Mouse (Mus musculus) embryonic facial prominence, embryonic 12.5 days (tissue): ENCODE results near the gene Gm3095. TPM values are rescaled to one million over a fixed set of nuclear protein-coding genes. Genes with fewer than 3 reads are reported as not detected.
"Not testable (repeated sequence)": the region's sequence is repeated elsewhere in the genome, so short reads cannot be mapped to it uniquely, and the experiment has no call there.

Experiments
- ATAC-seq: fragments of 200-750 bp; cut with Nextera tagmentation; 2 replicates; pipeline ENCODE4 v1.8.0; 2017; ENCODE audit not compliant: insufficient number of reproducible peaks, insufficient read depth, low FRiP score, low TSS enrichment
- H3K27ac ChIP-seq: fragments of 300-500 bp; sonication (generic); 2 replicates; pipeline ENCODE4 v1.5.1; 2016; ENCODE audit warnings: mild to moderate bottlenecking
- H3K27me3 ChIP-seq: fragments of 300-500 bp; sonication (generic); 2 replicates; pipeline ENCODE4 v1.6.1; 2016; ENCODE audit warnings: mild to moderate bottlenecking, moderate library complexity
- H3K36me3 ChIP-seq: fragments of 300-500 bp; sonication (generic); 2 replicates; pipeline ENCODE4 v1.6.1; 2016; ENCODE audit warnings: mild to moderate bottlenecking
- H3K4me1 ChIP-seq: fragments of 300-500 bp; sonication (generic); 2 replicates; pipeline ENCODE4 v1.6.1; 2016
- H3K4me2 ChIP-seq: fragments of 300-500 bp; sonication (generic); replicated peaks from 2 replicates; pipeline ENCODE4 v1.6.1; 2016; ENCODE audit warnings: mild to moderate bottlenecking, moderate library complexity
- H3K4me3 ChIP-seq: fragments of 300-500 bp; sonication (generic); 2 replicates; pipeline ENCODE4 v1.5.1; 2016; ENCODE audit warnings: mild to moderate bottlenecking
- H3K9ac ChIP-seq: fragments of 300-500 bp; sonication (generic); 2 replicates; pipeline ENCODE4 v1.6.1; 2016; ENCODE audit warnings: mild to moderate bottlenecking, moderate library complexity
- H3K9me3 ChIP-seq: fragments of 300-500 bp; sonication (generic); 2 replicates; pipeline ENCODE4 v1.6.1; 2016; ENCODE audit warnings: mild to moderate bottlenecking, moderate library complexity
- WGBS: fragments of 180-500 bp; shearing (Covaris S2); methylation state at CpG from one replicate; pipeline ENCODE4 v1.1.7; 2016; 5-methylcytosine and 5-hydroxymethylcytosine counted together
- polyA plus RNA-seq: library from polyadenylated mRNA; unstranded; fragments of >200 nt; fragmentation: Nextera tagmentation; extraction: Ambion mirVana; gene quantifications from 2 replicates; pipeline ENCODE4 v1.2.1, GENCODE M21; 2016

The Gm3095 gene
- polyA plus RNA-seq = not detected in 2 replicates

GRCm38 (mm10) chr14:3963247-3963646 lies at the start of gene Gm3095:
TSS of gene Gm3095 (plus strand) at chr14:3963547.
- not testable (repeated sequence) for H3K27me3 ChIP-seq, H3K36me3 ChIP-seq, H3K9me3 ChIP-seq, ATAC-seq, H3K4me1 ChIP-seq, H3K4me3 ChIP-seq, H3K27ac ChIP-seq, H3K4me2 ChIP-seq, H3K9ac ChIP-seq
- no CpG with 5 or more reads among the region's 2 CpGs for WGBS

DNA sequence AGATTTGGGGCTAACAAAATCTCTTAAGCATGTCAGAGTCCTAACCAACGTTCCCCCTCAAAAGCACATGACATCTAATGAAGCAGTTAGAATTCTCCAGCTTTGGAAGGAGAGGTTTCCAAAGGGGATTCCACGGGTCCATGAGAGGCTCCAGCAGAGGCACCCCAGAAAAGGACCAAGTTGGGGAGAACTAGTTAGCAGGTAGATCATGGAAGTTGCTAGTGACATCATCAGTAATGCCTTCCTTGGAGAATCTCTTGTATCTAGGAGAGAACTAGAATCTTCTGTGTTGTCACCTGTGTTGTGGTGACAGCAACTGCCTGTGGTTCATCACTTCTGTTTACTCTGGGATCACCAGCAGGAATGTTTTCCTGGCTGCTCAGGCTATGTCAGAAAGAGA lies 31.9 kb upstream of the Gm3095 start, which contains the start of gene Gm3029:
TSS of gene Gm3029 (plus strand) at position 301 of the 400 bp plus-strand sequence.
- WGBS = 75% methylated on average over 1 of the region's 2 CpGs
- H3K4me1 ChIP-seq, ATAC-seq, H3K9ac ChIP-seq, H3K4me3 ChIP-seq, H3K27ac ChIP-seq, H3K27me3 ChIP-seq, H3K9me3 ChIP-seq, H3K36me3 ChIP-seq, H3K4me2 ChIP-seq: not testable (repeated sequence)

DNA sequence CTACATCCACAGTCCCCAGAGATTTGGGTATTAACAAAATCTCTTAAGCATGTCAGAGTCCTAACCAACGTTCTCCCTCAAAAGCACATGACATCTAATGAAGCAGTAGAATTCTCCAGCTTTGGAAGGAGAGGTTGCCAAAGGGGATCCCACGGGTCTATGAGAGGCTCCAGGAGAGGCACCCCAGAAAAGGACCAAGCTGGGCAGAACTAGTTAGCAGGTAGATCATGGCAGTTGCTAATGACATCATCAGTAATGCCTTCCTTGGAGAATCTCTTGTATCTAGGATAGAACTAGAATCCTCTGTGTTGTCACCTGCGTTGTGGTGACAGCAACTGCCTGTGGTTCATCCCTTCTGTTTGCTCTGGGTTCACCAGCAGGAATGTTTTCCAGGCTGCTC lies 34.7 kb downstream of the Gm3095 start, which contains the start of gene Gm3099:
TSS of gene Gm3099 (plus strand) at position 301 of the 400 bp plus-strand sequence.
- 75% methylated on average over 1 of the region's 3 CpGs for WGBS
- H3K36me3 ChIP-seq, ATAC-seq, H3K27ac ChIP-seq, H3K4me2 ChIP-seq, H3K4me1 ChIP-seq, H3K9ac ChIP-seq, H3K9me3 ChIP-seq, H3K27me3 ChIP-seq, H3K4me3 ChIP-seq: not testable (repeated sequence)

Other genes with a start within 250 kb of the Gm3095 start
- gene Gm3002, start 153.5 kb upstream of the Gm3095 start, polyA plus RNA-seq = 0.28 and 0.52 TPM in 2 replicates
- gene Gm3033, start 117.3 kb upstream of the Gm3095 start, polyA plus RNA-seq = not detected in 2 replicates
- gene Gm2916, start 79.4 kb upstream of the Gm3095 start, polyA plus RNA-seq = 0.13 and 0.15 TPM in 2 replicates
- gene Gm3029, start 31.8 kb upstream of the Gm3095 start, polyA plus RNA-seq = not detected in 2 replicates
- not detected in 2 replicates for gene Gm3099, start 34.8 kb downstream of the Gm3095 start, polyA plus RNA-seq
- gene Gm5796, start 60.4 kb downstream of the Gm3095 start, polyA plus RNA-seq = 0.50 and 0.81 TPM in 2 replicates
- not detected in 2 replicates for gene Gm3115, start 120.6 kb downstream of the Gm3095 start, polyA plus RNA-seq
- gene Gm8108, start 147.0 kb downstream of the Gm3095 start, polyA plus RNA-seq = 1.1 TPM in 1 of 2 replicates, not detected in the other
- gene Gm3127, start 201.5 kb downstream of the Gm3095 start, polyA plus RNA-seq = not detected in 2 replicates
- gene Gm2974, start 219.0 kb downstream of the Gm3095 start, polyA plus RNA-seq = 1.0 and 1.2 TPM in 2 replicates